Mouse (Mus musculus) thymus, postnatal 36 days (tissue): ENCODE results near the gene Gm20815.
"Not testable (repeated sequence)": the region's sequence is repeated elsewhere in the genome, so short reads cannot be mapped to it uniquely, and the experiment has no call there.

Experiments used
- DNase-seq, 2 experiments: peaks; one replicate each; pipeline ENCODE4 v3.0.0; 2022; ENCODE audit warnings: mixed read lengths in 2 of 2

Gene Gm20815

GRCm38 (mm10) chrY:8835069-8835468 is at the start of gene Gm20815:
Gene Gm20815, minus strand, starts transcription at chrY:8835169.
- not testable (repeated sequence) for DNase-seq
